Mouse (Mus musculus) neutrophil, adult 83 days (primary cell): Measurements from ENCODE around the gene Vmn2r91. TPM values are rescaled to one million over a fixed set of nuclear protein-coding genes. Genes with fewer than 3 reads are reported as not detected.

ENCODE experiments used
- total RNA-seq, 2 experiments: library from RNA; stranded (reverse); gene quantifications; one replicate each; pipeline ENCODE4 v1.2.4; 2023

The Vmn2r91 gene
- total RNA-seq: not detected

DNA sequence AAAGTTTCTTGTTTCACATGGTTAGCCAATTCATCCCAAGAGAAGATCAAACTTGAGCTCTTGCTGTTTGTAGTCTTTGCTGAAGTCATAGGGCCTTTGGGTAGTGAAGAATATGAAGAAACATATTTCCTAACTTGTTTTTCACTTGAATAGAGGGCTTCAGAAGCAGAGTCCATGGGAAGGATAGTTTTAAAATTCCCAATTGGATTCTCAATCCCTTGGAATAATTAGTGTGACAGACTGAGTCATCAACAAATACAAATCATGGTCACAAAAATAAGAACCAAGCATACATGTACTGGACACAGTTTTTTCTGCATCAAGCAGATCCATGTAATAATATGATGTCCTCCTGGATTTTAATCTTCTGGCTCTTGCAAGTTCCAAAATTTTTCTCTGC is at the start of gene Vmn2r91:
Vmn2r91 (plus strand) TSS at position 301 of the 400 bp plus-strand sequence.

GRCm38 (mm10) chr17:18049124-18049523 is 35.7 kb upstream of the Vmn2r91 start, which contains the start of gene Vmn2r124:
Gene Vmn2r124 (plus strand): TSS chr17:18049424.

GRCm38 (mm10) chr17:18151587-18151986 is 66.8 kb downstream of the Vmn2r91 start, which contains the start of gene Vmn2r92:
Gene Vmn2r92 (plus strand): TSS chr17:18151887.

Other genes with a start within 250 kb of the Vmn2r91 start
- gene Has1, start 229.8 kb upstream of the Vmn2r91 start, total RNA-seq: under 1 TPM in 1 of 2 experiments, not detected in 1; 0.24 TPM
- 100 to 1,000 TPM; 216 to 244 TPM for gene Fpr1, start 201.1 kb upstream of the Vmn2r91 start, total RNA-seq
- 100 to 1,000 TPM; 343 to 403 TPM for gene Fpr2, start 197.2 kb upstream of the Vmn2r91 start, total RNA-seq
- gene Fpr3, start 197.2 kb upstream of the Vmn2r91 start, total RNA-seq: under 1 TPM in 1 of 2 experiments, not detected in 1; 0.37 TPM
- gene Fpr-rs4, start 63.3 kb upstream of the Vmn2r91 start, total RNA-seq: not detected
- not detected for gene Vmn2r124, start 35.6 kb upstream of the Vmn2r91 start, total RNA-seq
- not detected for gene Vmn2r92, start 66.9 kb downstream of the Vmn2r91 start, total RNA-seq
- not detected for gene Vmn2r94, start 192.7 kb downstream of the Vmn2r91 start, total RNA-seq
- not detected for gene Vmn2r93, start 213.1 kb downstream of the Vmn2r91 start, total RNA-seq